Mouse (Mus musculus) lung, adult 2 months (tissue): ENCODE data around the gene Trpd52l3. TPM values are rescaled to one million over a fixed set of nuclear protein-coding genes. Genes with fewer than 3 reads are reported as not detected.
"Not testable (repeated sequence)": the region's sequence is repeated elsewhere in the genome, so short reads cannot be mapped to it uniquely, and the experiment has no call there.

Experiments
- DNase-seq: peaks from one replicate; pipeline ENCODE4 v3.0.0; 2022
- H3K4me1 ChIP-seq: fragments of 200-500 bp; 2 replicates; pipeline ENCODE4 v1.6.1; 2011; ENCODE audit warnings: low read length; ENCODE audit not compliant: control insufficient read depth, insufficient read depth
- H3K4me3 ChIP-seq: fragments of 200-500 bp; replicated peaks from 2 replicates; pipeline ENCODE3; 2011; ENCODE audit warnings: low read depth, mild to moderate bottlenecking, control low read depth, low read length; ENCODE audit errors: extremely low read depth
- CTCF ChIP-seq: fragments of 200-500 bp; IDR thresholded peaks from 2 replicates; pipeline ENCODE4 v1.5.1; 2011; ENCODE audit warnings: mild to moderate bottlenecking, low read length, control low read depth; ENCODE audit not compliant: insufficient read depth
- POLR2A ChIP-seq: fragments of 200-500 bp; IDR thresholded peaks from 2 replicates; pipeline ENCODE4 v1.6.1; 2011; ENCODE audit warnings: low read depth, mild to moderate bottlenecking, control low read depth, low read length, borderline replicate concordance; ENCODE audit errors: extremely low read depth
- WGBS: fragments of 180-500 bp; shearing (Covaris S2); methylation state at CpG from one replicate; pipeline ENCODE4 v1.1.7; 2018; 5-methylcytosine and 5-hydroxymethylcytosine counted together
- polyA plus RNA-seq: library from polyadenylated mRNA; depleted of rRNA; stranded (reverse); fragments of >200 nt; gene quantifications from 2 replicates; pipeline ENCODE4 v1.2.3, GENCODE M21; 2012

The Trpd52l3 gene
- polyA plus RNA-seq, 1 experiment, result not detected

DNA sequence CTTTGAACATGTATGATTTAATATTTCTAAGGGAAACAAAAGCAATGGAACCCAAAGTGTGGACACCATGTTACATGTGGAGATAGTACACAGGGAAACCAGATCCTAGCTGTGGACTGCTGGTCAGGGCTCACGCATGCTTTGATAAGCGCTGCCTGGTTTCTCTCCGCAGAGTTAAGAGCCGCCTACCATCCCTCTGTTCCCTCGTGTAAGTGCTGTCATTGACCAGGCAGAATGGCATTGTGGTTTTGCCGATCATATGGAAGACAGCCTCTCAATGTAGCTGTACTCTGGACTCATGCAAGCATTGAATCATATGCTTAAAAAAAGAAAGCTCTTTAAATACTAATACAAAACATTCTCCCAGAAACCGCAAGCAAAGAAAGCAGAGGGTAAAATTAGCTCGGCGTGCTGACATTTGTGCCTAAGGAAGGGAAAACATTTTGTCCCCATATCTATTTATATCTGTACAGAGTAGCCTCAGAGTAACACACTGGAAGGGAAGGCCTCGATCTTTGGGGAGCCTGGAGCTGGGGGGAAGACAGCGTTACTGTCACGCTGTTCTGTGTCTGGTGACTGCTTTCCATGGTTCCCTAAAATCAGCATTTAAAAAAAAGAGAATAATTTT lies 17.0 kb upstream of the Trpd52l3 start:
- TF ChIP-seq CTCF, result no peak
- no peak for TF ChIP-seq POLR2A
- no peak for DNase-seq
- H3K4me3 ChIP-seq, result no peak overlapping the region
- WGBS, result 76% methylated on average over 12 of the region's 12 CpGs
- no peaks in the 10 kb centered on the region for H3K4me1 ChIP-seq

DNA sequence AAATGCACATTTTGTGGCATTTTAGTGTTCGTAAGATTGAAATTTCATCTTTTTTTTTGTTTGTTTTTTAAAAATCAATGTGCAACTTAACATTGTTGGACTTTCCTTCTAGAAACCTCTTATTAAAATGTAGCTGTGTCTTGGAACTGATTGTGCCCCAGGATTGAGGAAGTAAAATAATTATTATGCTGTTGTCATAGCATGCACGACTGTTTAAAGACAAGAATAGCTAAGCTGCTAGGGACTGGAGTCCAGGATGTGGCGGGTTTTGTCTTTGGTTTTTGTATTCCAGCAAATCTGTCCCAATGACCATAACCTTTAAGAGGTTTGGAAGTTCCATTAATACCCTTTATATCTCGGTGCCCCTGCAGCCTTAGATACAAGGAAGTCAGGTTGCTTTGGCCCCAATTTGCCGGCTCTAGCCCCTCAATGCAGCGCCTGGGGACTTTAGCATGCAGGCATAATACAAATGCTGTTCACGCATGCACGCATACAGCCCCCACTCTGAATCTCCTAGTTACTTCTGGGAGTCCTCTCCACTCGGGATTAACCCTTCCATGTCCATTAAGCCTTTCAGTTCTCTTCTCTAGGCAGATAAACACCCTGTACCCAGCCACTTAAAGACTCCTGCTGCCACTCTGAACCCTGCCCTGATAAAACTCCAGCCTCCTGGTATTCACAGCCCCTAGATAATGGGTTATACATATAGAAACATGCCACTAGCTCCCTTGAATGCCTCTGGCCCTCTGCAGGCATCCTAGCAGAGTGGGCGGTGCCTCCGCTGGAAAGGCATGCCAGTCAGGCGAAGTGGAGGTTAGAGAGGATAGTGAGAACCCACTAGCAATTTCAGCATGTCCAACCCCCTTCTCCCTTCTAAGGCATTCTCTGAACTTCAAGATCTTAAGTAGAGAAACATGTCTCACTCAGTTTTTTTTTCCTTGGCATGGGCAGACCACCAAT lies 2.9 kb upstream of the Trpd52l3 start:
- Histone ChIP-seq H3K4me3 (no peak overlapping the region), H3K4me1 (no peaks in the 10 kb centered on the region)
- 63% methylated on average over 12 of the region's 12 CpGs for WGBS
- no peak for DNase-seq
- no peak for TF ChIP-seq POLR2A

DNA sequence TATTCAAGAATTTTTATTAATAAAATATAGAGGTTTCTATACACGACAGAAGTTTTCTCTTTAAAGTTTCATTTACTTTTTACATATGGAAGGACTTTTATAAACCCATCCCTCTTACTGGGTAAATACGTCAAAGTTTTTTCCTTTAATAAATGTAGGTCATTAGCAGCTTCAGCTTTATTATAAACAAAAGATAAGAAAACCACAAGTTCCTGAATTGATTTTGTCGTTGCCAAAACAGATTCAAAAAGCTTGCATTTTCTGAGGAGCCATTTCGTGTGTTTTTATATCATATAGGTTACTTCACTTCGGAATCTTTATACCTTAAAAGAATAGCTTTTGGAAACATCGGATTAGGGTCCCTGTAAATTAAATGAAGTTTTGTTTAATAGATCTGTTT lies 2.0 kb upstream of the Trpd52l3 start:
- DNase-seq, result no peak
- TF ChIP-seq POLR2A (no peak), CTCF (no peak)
- no peak overlapping the region for H3K4me3 ChIP-seq
- no peaks in the 10 kb centered on the region for H3K4me1 ChIP-seq
- WGBS, result 52% methylated on average over 6 of the region's 6 CpGs

DNA sequence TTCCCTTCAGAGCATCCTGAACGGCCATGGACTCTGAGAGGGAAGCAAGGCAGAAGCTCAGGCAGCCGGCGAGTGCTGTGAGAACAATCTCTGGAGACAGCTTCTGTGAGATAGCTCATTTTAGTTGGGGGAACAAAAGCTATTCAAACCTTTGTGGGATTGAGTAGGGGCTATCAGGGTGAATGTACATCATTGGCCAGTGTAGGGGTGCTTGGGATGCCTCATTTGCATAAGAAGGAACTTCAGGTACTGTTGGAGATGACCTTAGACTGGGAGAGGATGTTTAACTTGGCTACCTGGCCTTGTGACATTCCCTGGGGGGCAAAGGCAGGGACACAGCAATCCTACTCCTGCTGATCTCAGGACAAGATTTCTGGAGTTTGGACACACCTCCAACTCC lies 2.8 kb downstream of the Trpd52l3 start:
- WGBS, result 70% methylated on average over 3 of the region's 3 CpGs
- H3K4me1 ChIP-seq, result no peaks in the 10 kb centered on the region
- TF ChIP-seq POLR2A (no peak), CTCF (no peak)
- DNase-seq, result no peak
- H3K4me3 ChIP-seq, result no peak overlapping the region

DNA sequence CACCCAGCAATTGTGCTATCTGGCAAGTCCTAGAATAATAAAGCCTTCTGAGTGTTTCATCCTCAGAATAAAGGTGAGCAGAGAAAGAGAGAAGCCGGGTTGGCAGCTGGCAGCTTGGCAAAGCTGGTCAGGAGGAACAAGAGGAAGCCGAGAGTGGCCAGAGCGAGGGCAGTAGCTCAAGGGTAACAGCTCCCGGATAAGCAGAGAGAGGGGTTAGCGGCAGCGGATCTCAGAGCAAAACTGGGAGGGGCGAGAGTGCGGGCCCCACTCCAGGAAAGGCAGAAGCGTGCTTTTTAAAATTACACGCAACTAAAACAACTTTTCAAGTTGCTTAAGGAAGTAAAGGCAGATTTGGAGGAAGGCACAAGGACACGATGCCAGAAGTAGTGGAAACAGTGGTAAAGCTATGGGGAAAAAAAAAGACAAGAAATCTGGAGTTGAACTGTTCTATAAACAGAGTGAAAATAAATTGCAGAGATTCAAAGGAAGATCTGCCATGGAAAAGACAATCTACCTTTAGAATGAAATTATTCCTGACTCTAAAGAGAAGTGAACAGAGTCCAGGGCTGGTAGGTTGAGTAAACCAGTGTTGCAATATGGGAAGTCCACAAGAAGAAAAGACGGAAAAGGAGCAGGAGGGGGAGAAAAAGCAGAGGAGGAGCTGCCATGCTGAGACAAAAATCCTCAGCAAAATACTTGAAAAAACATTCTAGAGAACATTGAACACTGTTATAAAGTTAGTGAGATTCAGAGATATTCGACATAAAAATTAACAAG lies 7.1 kb downstream of the Trpd52l3 start:
- TF ChIP-seq POLR2A (no peak), CTCF (no peak)
- no peaks in the 10 kb centered on the region for H3K4me1 ChIP-seq
- H3K4me3 ChIP-seq, result no peak overlapping the region
- 35% methylated on average over 13 of the region's 13 CpGs for whole genome bisulfite sequencing
- no peak for DNase-seq

DNA sequence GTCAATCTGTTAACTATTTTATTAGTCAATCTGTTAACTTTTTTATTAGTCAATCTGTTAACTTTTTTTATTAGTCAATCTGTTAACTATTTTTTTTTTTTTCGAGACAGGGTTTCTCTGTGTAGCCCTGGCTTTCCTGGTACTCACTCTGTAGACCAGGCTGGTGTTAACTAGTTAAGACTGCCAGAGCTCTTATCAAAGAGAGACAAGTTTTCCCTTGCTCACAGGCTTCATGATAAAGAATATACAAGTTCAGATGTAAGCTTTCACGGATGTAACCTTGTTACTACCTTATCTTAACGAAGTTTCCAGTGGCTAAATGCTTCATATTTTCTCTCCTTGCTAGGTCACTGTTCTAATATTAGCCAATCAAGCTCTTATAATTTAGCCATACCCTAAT lies 10.7 kb downstream of the Trpd52l3 start:
- Histone ChIP-seq H3K4me3 (no peak overlapping the region), H3K4me1 (no peaks in the 10 kb centered on the region)
- 78% methylated on average over 3 of the region's 3 CpGs for WGBS
- DNase-seq, result no peak
- TF ChIP-seq POLR2A (no peak), CTCF (no peak)

DNA sequence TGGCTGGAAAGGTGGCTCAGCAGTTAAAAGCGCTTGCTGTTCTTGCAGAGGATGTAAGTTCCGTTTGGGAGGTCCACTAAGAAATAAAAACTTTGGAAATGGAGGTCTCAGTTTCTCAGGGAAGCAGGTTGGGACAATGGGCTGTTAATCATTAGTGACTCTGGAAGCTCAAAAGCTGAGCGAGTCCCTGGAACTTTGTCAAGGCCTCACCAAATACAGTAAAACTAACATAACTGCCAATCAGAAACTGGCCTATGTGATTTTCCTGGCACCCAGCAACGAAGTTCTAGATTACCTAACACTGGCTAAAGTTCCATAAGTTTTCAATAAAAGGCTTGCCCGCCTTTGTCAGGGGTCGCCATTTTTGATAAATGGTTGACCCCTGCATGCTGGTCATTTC lies 12.6 kb downstream of the Trpd52l3 start:
- DNase-seq, result no peak
- H3K4me1 ChIP-seq, result no peaks in the 10 kb centered on the region
- H3K4me3 ChIP-seq, result no peak overlapping the region
- TF ChIP-seq CTCF (no peak), POLR2A (no peak)
- 58% methylated on average over 6 of the region's 6 CpGs for WGBS

DNA sequence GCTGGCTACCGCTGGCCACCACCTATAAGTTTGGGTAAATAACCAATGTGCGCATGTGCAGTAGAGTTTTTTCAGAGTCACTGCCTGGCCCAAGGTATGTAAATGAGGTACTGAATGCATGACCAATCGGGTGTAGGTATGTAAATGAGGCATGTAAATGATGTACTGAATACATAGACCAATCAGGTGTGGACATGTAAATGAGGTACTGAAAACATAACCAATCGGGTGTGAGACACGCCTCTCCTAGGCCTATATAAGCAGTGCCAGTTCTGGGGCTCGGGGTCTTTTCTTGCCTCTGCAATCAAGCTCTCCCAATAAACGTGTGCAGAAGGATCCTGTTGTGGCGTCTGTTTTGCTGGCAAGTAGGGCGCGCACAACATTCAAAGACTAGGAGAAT lies 19.8 kb downstream of the Trpd52l3 start:
- H3K4me1 ChIP-seq, result not testable (repeated sequence)

DNA sequence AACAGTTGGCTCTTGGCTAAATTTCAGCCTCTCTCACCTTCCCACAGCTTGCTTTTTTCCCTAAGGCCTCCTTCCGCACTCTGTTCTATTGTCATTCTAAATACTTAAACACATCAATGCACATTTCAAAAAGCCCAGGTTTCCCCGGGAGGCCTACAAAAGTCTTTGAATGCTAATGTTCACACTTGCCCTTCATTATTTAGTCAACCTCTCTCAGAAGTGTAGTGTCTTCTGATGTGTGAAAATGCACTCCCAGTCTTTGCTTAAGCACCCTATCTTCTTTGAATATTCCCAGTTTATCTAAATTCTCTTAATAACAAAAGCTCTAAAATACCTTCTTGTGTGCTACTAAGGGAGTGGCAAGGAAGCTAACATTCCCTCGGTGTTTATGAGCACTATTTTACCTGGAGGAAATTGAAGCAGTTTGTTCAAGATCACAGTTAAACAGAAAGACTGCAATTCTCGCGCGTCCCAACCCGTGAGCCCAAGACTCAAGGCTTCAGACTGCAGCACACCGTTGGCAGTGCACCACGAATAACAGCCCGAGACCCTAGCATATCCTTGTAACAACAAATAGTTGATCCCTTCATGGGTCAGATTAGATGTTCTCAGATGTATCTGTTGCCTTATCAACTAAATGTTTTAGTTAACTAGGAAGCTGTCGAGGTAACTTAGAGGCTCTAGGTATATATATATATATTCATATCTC lies 25.6 kb downstream of the Trpd52l3 start:
- no peak for DNase-seq
- H3K4me1 ChIP-seq, result peaks cover 8% of the 10 kb centered on the region
- H3K4me3 ChIP-seq, result no peak overlapping the region
- TF ChIP-seq POLR2A, result no peak
- no peak for TF ChIP-seq CTCF
- WGBS, result 72% methylated on average over 11 of the region's 11 CpGs

More for the DNA sequence above, 19.8 kb downstream of the Trpd52l3 start:
- DNase-seq, H3K4me3 ChIP-seq: not testable (repeated sequence)
- 95% methylated on average over 10 of the region's 10 CpGs for WGBS
